Mouse (Mus musculus): ENCODE results near the gene Smco2. TPM values are rescaled to one million over a fixed set of nuclear protein-coding genes. Genes with fewer than 3 reads are reported as not detected.
"Not testable (repeated sequence)": the region's sequence is repeated elsewhere in the genome, so short reads cannot be mapped to it uniquely, and the experiment has no call there.

Smco2 gene
- total and polyA plus RNA-seq, 3 experiments, result not detected

- TF ChIP-seq TAL1 (IDR thresholded peaks at IDR 0.05; ENCODE audit: low read length) (no peak), ZNF384 (IDR thresholded peaks at IDR 0.05; ENCODE audit: low read depth, low read length) (no peak), POLR2AphosphoS5 (IDR thresholded peaks at IDR 0.05; ENCODE audit: borderline replicate concordance, low read depth, low read length) (no peak), TBP (IDR thresholded peaks at IDR 0.05; ENCODE audit: low read depth, low read length) (no peak), POLR2AphosphoS2 (IDR thresholded peaks at IDR 0.05; ENCODE audit: low read length) (no peak)
- Histone ChIP-seq H3K9me3 (replicated peaks; ENCODE audit: insufficient read depth, low read length) (no peaks in the 10 kb centered on the region), H3K4me1 (ENCODE audit: control insufficient read depth in 1 of 2, insufficient read depth in 2 of 2, low read length in 2 of 2) (peaks cover 11 to 15% of the 10 kb centered on the region in 2 experiments), H3K27me3 (ENCODE audit: control insufficient read depth in 1 of 2, insufficient read depth in 2 of 2, low read length in 2 of 2) (no peaks in the 10 kb centered on the region), H3K36me3 (ENCODE audit: control insufficient read depth in 1 of 2, insufficient read depth in 2 of 2, low read length in 2 of 2) (peaks cover 0 to 12% of the 10 kb centered on the region in 2 experiments; a peak in 2 of 4 replicates), H3K27ac (ENCODE audit: control insufficient read depth, low read depth, low read length) (no peak overlapping the region), H3K9ac (ENCODE audit: control insufficient read depth, low read depth, low read length, poor library complexity, severe bottlenecking) (no peak overlapping the region), H3K79me2 (ENCODE audit: control insufficient read depth, insufficient read depth, low read length, poor library complexity) (no peaks in the 10 kb centered on the region), H3K4me3 (ENCODE audit: control insufficient read depth in 1 of 2, insufficient read depth in 1 of 2, low read depth in 2 of 2, low read length in 2 of 2) (no peak overlapping the region)
- no peak for DNase-seq (ENCODE audit: low read depth, low spot score)
These were observed 7.5 kb downstream of the Smco2 start for GRCm38 (mm10) chr6:146857386-146857785.

GRCm38 (mm10) chr6:146863154-146863553, 13.2 kb downstream of the Smco2 start:
- Histone ChIP-seq H3K9me3 (replicated peaks; ENCODE audit: insufficient read depth, low read length) (no peaks in the 10 kb centered on the region), H3K4me3 (ENCODE audit: control insufficient read depth in 1 of 2, insufficient read depth in 1 of 2, low read depth in 2 of 2, low read length in 2 of 2) (no peak overlapping the region), H3K4me1 (ENCODE audit: control insufficient read depth in 1 of 2, insufficient read depth in 2 of 2, low read length in 2 of 2) (peaks cover 0 to 2% of the 10 kb centered on the region in 2 experiments; a peak in 3 of 4 replicates), H3K9ac (ENCODE audit: control insufficient read depth, low read depth, low read length, poor library complexity, severe bottlenecking) (no peak overlapping the region), H3K27me3 (ENCODE audit: control insufficient read depth in 1 of 2, insufficient read depth in 2 of 2, low read length in 2 of 2) (no peaks in the 10 kb centered on the region), H3K79me2 (ENCODE audit: control insufficient read depth, insufficient read depth, low read length, poor library complexity) (no peaks in the 10 kb centered on the region), H3K27ac (ENCODE audit: control insufficient read depth, low read depth, low read length) (no peak overlapping the region), H3K36me3 (ENCODE audit: control insufficient read depth in 1 of 2, insufficient read depth in 2 of 2, low read length in 2 of 2) (no peaks in the 10 kb centered on the region)
- TF ChIP-seq ETS1 (IDR thresholded peaks at IDR 0.05; ENCODE audit: low read depth, low read length), result no peak
- TF ChIP-seq NELFE (IDR thresholded peaks at IDR 0.05; ENCODE audit: low read depth, low read length), result no peak
- TF ChIP-seq NRF1 (IDR thresholded peaks at IDR 0.05; ENCODE audit: insufficient read depth, low read depth, low read length, poor library complexity, severe bottlenecking), result no peak
- TF ChIP-seq MYC (IDR thresholded peaks at IDR 0.05; ENCODE audit: low read depth, low read length), result no peak
- TF ChIP-seq ZMIZ1 (IDR thresholded peaks at IDR 0.05; ENCODE audit: low read depth, low read length), result no peak
- TF ChIP-seq UBTF (IDR thresholded peaks at IDR 0.05; ENCODE audit: borderline replicate concordance, insufficient read depth, low read depth, low read length), result no peak
- TF ChIP-seq CTCF (IDR thresholded peaks at IDR 0.05 in 2 of 3, conservative IDR thresholded peaks at IDR 0.05 in 1 of 3; ENCODE audit: control insufficient read depth in 1 of 3, insufficient read depth in 1 of 3, low read depth in 2 of 3, low read length in 3 of 3, poor library complexity in 1 of 3, severe bottlenecking in 1 of 3), result no peak
- no peak for TF ChIP-seq CHD1 (IDR thresholded peaks at IDR 0.05; ENCODE audit: low read depth, low read length)
- DNase-seq (ENCODE audit: low read depth, low spot score), result no peak

- DNase-seq (ENCODE audit: low read depth, low spot score); H3K27me3 ChIP-seq (ENCODE audit: control insufficient read depth in 1 of 2, insufficient read depth in 2 of 2, low read length in 2 of 2); H3K27ac ChIP-seq (ENCODE audit: control insufficient read depth, low read depth, low read length); H3K4me1 ChIP-seq (ENCODE audit: control insufficient read depth in 1 of 2, insufficient read depth in 2 of 2, low read length in 2 of 2); H3K79me2 ChIP-seq (ENCODE audit: control insufficient read depth, insufficient read depth, low read length, poor library complexity); H3K9ac ChIP-seq (ENCODE audit: control insufficient read depth, low read depth, low read length, poor library complexity, severe bottlenecking); H3K4me3 ChIP-seq (ENCODE audit: control insufficient read depth in 1 of 2, insufficient read depth in 1 of 2, low read depth in 2 of 2, low read length in 2 of 2); H3K9me3 ChIP-seq (replicated peaks; ENCODE audit: insufficient read depth, low read length); H3K36me3 ChIP-seq (ENCODE audit: control insufficient read depth in 1 of 2, insufficient read depth in 2 of 2, low read length in 2 of 2): not testable (repeated sequence)
- TF ChIP-seq TCF12 (IDR thresholded peaks at IDR 0.05; ENCODE audit: low read depth, low read length) (peak; percentile 61; the same call in 1 of the 2 replicates), ETS1 (IDR thresholded peaks at IDR 0.05; ENCODE audit: low read depth, low read length) (0 out of 2 replicates have a peak, but pooled peaks have one; percentile 12), EP300 (IDR thresholded peaks at IDR 0.05; ENCODE audit: low read depth in 1 of 2, low read length in 2 of 2) (peak in 1 of 2 experiments; percentile 21; a peak in 1 of 4 replicates), ZNF384 (IDR thresholded peaks at IDR 0.05; ENCODE audit: low read depth, low read length) (peak; percentile 88)
These were observed 14.5 kb downstream of the Smco2 start for GRCm38 (mm10) chr6:146864370-146864769.
